Mouse (Mus musculus) cortical plate, adult 2 months (tissue): Measurements from ENCODE around the gene Rab11fip4.

Experiments
- CTCF ChIP-seq: fragments of 200-500 bp; IDR thresholded peaks from 2 replicates; pipeline ENCODE4 v1.5.1; 2011; ENCODE audit warnings: mild to moderate bottlenecking, control low read depth, low read length; ENCODE audit not compliant: insufficient read depth; ENCODE audit errors: extremely low read depth
- POLR2A ChIP-seq: fragments of 200-500 bp; IDR thresholded peaks from 2 replicates; pipeline ENCODE4 v1.6.1; 2011; ENCODE audit warnings: mild to moderate bottlenecking, low read length, control low read depth; ENCODE audit not compliant: insufficient read depth; ENCODE audit errors: extremely low read depth

DNA sequence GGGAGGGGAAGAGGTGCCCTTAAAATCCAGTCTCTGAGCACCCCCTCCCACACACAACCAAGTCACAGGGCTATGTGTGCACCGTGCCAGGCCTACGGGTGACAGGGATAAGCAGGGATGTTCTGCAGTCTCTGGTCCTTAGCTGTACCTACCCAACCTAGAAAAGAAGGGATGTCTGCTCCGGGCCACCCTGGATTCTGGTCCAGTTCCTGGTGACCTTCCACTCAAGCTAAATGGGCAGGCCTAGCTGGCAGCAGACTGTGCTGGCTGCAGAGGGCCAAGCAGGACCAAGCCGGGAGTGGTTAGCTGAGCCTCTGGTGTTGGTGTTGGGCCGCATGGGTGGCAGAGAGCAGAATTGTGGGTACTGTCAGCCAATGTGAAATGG, 571 bp downstream of the Rab11fip4 start:
- TF ChIP-seq CTCF (no peak), POLR2A (0 out of 2 replicates have a peak, but pooled peaks have one; percentile 31)
